Mouse (Mus musculus) liver, postnatal 0 days (tissue): Measurements from ENCODE around the gene P2ry6.

Experiments used
- CTCF ChIP-seq: sonication (generic); IDR thresholded peaks from 2 replicates; pipeline ENCODE4 v1.5.1; 2016; ENCODE audit warnings: antibody characterized with exemption, low read depth
- EP300 ChIP-seq: IDR thresholded peaks from 2 replicates; pipeline ENCODE4 v1.6.1; 2016; ENCODE audit warnings: antibody characterized with exemption, low read depth, mild to moderate bottlenecking

DNA sequence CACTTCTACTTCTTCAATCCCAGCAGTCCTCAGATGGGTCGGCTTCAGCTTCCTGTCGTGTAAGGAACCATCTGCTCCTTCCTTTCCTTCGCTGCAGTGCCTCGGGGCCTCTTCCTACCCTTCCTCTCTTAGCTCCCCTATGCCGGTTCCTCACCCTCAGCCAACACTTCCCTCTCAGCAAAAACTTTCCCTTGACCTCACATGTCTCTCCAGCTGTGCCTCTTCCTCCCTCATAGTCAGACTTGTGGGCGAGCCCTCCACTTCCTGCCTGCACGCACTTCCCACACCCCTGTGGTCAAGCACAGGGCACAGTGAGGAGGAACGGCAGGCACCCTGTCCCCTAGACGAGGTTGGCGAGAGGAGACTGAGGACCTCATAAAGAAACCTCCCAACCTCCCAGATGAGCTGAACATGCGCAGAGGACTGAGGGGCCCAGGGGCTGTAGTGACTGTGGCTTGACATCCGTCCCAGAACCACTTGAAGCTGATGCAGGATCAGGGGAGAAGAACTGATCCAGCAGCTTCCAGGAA lies 23.9 kb downstream of the P2ry6 start:
- no peak for TF ChIP-seq CTCF
- no peak for TF ChIP-seq EP300
